ENCODE assay signal across 10 mouse cellular contexts in the genomic region with DNA sequence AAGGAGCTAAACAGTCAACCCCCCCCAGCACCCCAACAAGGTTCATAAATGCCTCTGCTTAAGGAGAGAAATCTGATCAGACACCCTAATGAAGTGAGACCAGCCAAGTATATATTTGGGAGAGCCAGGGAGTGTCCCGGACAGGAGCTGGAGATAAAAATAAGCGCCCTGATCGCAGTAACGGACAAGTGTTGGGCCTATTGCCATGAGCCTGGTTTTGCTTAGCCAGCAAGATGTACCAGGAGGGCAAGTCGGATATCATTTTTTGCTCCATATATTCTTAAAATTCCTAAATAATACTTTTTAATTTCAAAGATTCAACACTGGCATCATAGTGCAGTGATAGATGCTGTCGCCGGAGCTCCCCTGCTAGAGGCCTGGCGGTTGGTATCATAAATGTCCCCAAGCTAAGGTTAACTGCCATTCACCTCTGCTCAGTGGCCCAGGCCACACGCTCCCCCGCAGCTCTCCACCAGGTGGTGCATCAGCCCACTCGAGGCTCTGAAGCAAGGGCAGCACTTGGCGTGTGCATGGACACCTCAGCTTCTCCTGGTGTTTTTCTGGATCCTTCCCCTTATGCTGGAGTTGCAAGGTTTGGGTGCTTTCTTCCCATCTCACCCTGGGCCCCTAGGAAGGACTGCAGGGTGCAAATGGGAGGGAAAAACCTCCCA. TPM values are rescaled to one million over a fixed set of nuclear protein-coding genes. Genes with fewer than 3 reads are reported as not detected.
A peak's percentile ranks its signal among the peaks of the same experiment; 100 is the strongest.
DNase-seq lines count a peak whose midpoint lies in the region; ATAC-seq and TF ChIP-seq lines count a peak whose summit lies in the region.
"Had no signal": no experiment of that assay in that cellular context is flagged by ENCODE, and none has a peak within 500 bp of the region (broad histone marks: within the 10 kb centered on the region; RNA-seq: fewer than 3 reads in every experiment).

No protein-coding gene starts in this region.

- no peak overlapping the region for H3K9ac ChIP-seq in forebrain, postnatal 0 days
- no peak overlapping the region for H3K9ac ChIP-seq in forebrain, embryonic 16.5 days (replicated peaks; ENCODE audit: low read depth, low read length)

- H3K4me1 ChIP-seq in forebrain, postnatal 0 days (ENCODE audit: insufficient read depth), result no peaks in the 10 kb centered on the region; the same call in 1 of the 2 replicates
- H3K4me1 ChIP-seq in forebrain, embryonic 16.5 days (replicated peaks; ENCODE audit: control insufficient read depth, insufficient read depth, low read length), result peaks cover 6% of the 10 kb centered on the region
- H3K4me1 ChIP-seq in spleen, adult 2 months (ENCODE audit: control insufficient read depth, insufficient read depth, insufficient read length), result no peaks in the 10 kb centered on the region; the same call in 1 of the 2 replicates

- TF ChIP-seq POLR2A in spleen, adult 2 months (IDR thresholded peaks at IDR 0.05; ENCODE audit: low read depth, low read length), result no peak

- H3K27ac ChIP-seq in forebrain, postnatal 0 days (ENCODE audit: low read depth, low read length), result no peak overlapping the region
- H3K27ac ChIP-seq in forebrain, embryonic 16.5 days (ENCODE audit: low read length), result no peak overlapping the region
- no peak overlapping the region for H3K27ac ChIP-seq in spleen, adult 2 months (ENCODE audit: insufficient read depth, low read length)

- H3K4me3 ChIP-seq in forebrain, postnatal 0 days (ENCODE audit: low read depth, low read length), result no peak overlapping the region
- H3K4me3 ChIP-seq in forebrain, embryonic 16.5 days (replicated peaks; ENCODE audit: low read length), result no peak overlapping the region
- no peak overlapping the region for H3K4me3 ChIP-seq in spleen, adult 2 months (ENCODE audit: extremely low read depth, insufficient read depth, insufficient read length)

- H3K9me3 ChIP-seq in forebrain, postnatal 0 days (ENCODE audit: low read length), result no peaks in the 10 kb centered on the region
- no peaks in the 10 kb centered on the region for H3K9me3 ChIP-seq in forebrain, embryonic 16.5 days (ENCODE audit: control insufficient read depth, low read length)

- WGBS in forebrain, postnatal 0 days, result 45% methylated on average over 12 of the region's 12 CpGs
- WGBS in forebrain, embryonic 16.5 days, result 43% methylated on average over 12 of the region's 12 CpGs
- WGBS in spleen, adult 2 months, result 57% methylated on average over 12 of the region's 12 CpGs

- H3K4me2 ChIP-seq in forebrain, postnatal 0 days (ENCODE audit: low read depth), result no peak overlapping the region
- H3K4me2 ChIP-seq in forebrain, embryonic 16.5 days (ENCODE audit: low read length), result no peak overlapping the region

- TF ChIP-seq CTCF in forebrain, postnatal 0 days (IDR thresholded peaks at IDR 0.05; ENCODE audit: low read depth), result peak; percentile 60
- TF ChIP-seq CTCF in spleen, adult 2 months (IDR thresholded peaks at IDR 0.05; ENCODE audit: extremely low read depth, insufficient read depth, insufficient read length, insufficient replicate concordance), result peak; percentile 40; the same call in 1 of the 2 replicates

- no peaks in the 10 kb centered on the region for H3K36me3 ChIP-seq in forebrain, postnatal 0 days (ENCODE audit: insufficient read depth)
- no peaks in the 10 kb centered on the region for H3K36me3 ChIP-seq in forebrain, embryonic 16.5 days (ENCODE audit: control insufficient read depth, insufficient read depth)
- H3K36me3 ChIP-seq in spleen, adult 2 months (ENCODE audit: control insufficient read depth, insufficient read depth, low read length), result no peaks in the 10 kb centered on the region

- DNase-seq in forebrain, postnatal 0 days, result no peak
- DNase-seq in spleen, adult 2 months (ENCODE audit: low read depth in 1 of 2, low spot score in 2 of 2), result no peak
- no peak for DNase-seq in spleen, adult 12 weeks (ENCODE audit: low spot score)
- peak; percentile 38 for DNase-seq in induced T-regulatory cell, adult 2 months (ENCODE audit: low read depth)
- DNase-seq in thymus, postnatal 4 days, result peak; percentile 69
- no peak for DNase-seq in cerebellum, adult 8-10 months
- no peak for DNase-seq in frontal cortex, postnatal 36 days (ENCODE audit: low spot score in 2 of 2)

- ATAC-seq in forebrain, postnatal 0 days, result no peak
- ATAC-seq in forebrain, embryonic 16.5 days, result no peak

- H3K27me3 ChIP-seq in forebrain, postnatal 0 days (ENCODE audit: insufficient read depth, low read length), result peaks cover 20% of the 10 kb centered on the region
- peaks cover 23% of the 10 kb centered on the region for H3K27me3 ChIP-seq in forebrain, embryonic 16.5 days (replicated peaks; ENCODE audit: control insufficient read depth, insufficient read depth, low read length)
- peaks cover 5% of the 10 kb centered on the region for H3K27me3 ChIP-seq in spleen, adult 2 months (ENCODE audit: control insufficient read depth, insufficient read depth, low read length)

RNA-seq across cellular contexts. Expression of gene Lin28a, which starts 5.6 kb away (rescaled TPM):
- total RNA-seq in forebrain, postnatal 0 days (2014; rRNA removed), result 0.05 TPM in 1 of 2 replicates, not detected in the other
- not detected in 2 replicates for polyA plus RNA-seq in forebrain, postnatal 0 days (2015; fragmentation: Nextera tagmentation; extraction: Ambion mirVana)
- not detected in 2 replicates for polyA plus RNA-seq in forebrain, embryonic 16.5 days (2015; fragmentation: Nextera tagmentation; extraction: Ambion mirVana)
- 0.11 and 0.42 TPM in 2 replicates for polyA plus RNA-seq in spleen, adult 2 months (2012; rRNA removed)
- total RNA-seq: heart, postnatal 10 days had no signal

RNA-seq across cellular contexts. Expression of gene Dhdds, which starts 12.3 kb away (rescaled TPM):
- total RNA-seq in forebrain, postnatal 0 days (2014; rRNA removed), result 40.2 and 42.0 TPM in 2 replicates
- polyA plus RNA-seq in forebrain, postnatal 0 days (2015; fragmentation: Nextera tagmentation; extraction: Ambion mirVana), result 39.8 and 43.5 TPM in 2 replicates
- 52.5 and 60.9 TPM in 2 replicates for polyA plus RNA-seq in forebrain, embryonic 16.5 days (2015; fragmentation: Nextera tagmentation; extraction: Ambion mirVana)
- 13.0 and 14.1 TPM in 2 replicates for polyA plus RNA-seq in spleen, adult 2 months (2012; rRNA removed)

RNA-seq across cellular contexts. Expression of gene Zfp683, which starts 40.6 kb away (rescaled TPM):
- not detected in 2 replicates for total RNA-seq in forebrain, postnatal 0 days (2014; rRNA removed)
- polyA plus RNA-seq in forebrain, postnatal 0 days (2015; fragmentation: Nextera tagmentation; extraction: Ambion mirVana), result not detected in 2 replicates
- not detected in 2 replicates for polyA plus RNA-seq in forebrain, embryonic 16.5 days (2015; fragmentation: Nextera tagmentation; extraction: Ambion mirVana)
- 3.6 and 3.8 TPM in 2 replicates for polyA plus RNA-seq in spleen, adult 2 months (2012; rRNA removed)
- total RNA-seq: heart, postnatal 10 days had no signal
- polyA plus RNA-seq: liver, embryonic 16.5 days had no signal

RNA-seq across cellular contexts. Expression of gene Hmgn2, which starts 44.5 kb away (rescaled TPM):
- total RNA-seq in forebrain, postnatal 0 days (2014; rRNA removed), result 377 and 408 TPM in 2 replicates
- polyA plus RNA-seq in forebrain, postnatal 0 days (2015; fragmentation: Nextera tagmentation; extraction: Ambion mirVana), result 1,226 and 1,340 TPM in 2 replicates
- 1,750 and 1,938 TPM in 2 replicates for polyA plus RNA-seq in forebrain, embryonic 16.5 days (2015; fragmentation: Nextera tagmentation; extraction: Ambion mirVana)
- 11.9 and 19.0 TPM in 2 replicates for polyA plus RNA-seq in spleen, adult 2 months (2012; rRNA removed)

RNA-seq across cellular contexts. Expression of gene Crybg2, which starts 47.6 kb away (rescaled TPM):
- 3.4 and 11.8 TPM in 2 replicates for total RNA-seq in forebrain, postnatal 0 days (2014; rRNA removed)
- 3.7 and 4.5 TPM in 2 replicates for polyA plus RNA-seq in forebrain, postnatal 0 days (2015; fragmentation: Nextera tagmentation; extraction: Ambion mirVana)
- 1.2 and 1.6 TPM in 2 replicates for polyA plus RNA-seq in forebrain, embryonic 16.5 days (2015; fragmentation: Nextera tagmentation; extraction: Ambion mirVana)
- polyA plus RNA-seq in spleen, adult 2 months (2012; rRNA removed), result 4.3 and 5.3 TPM in 2 replicates
- total RNA-seq: heart, postnatal 10 days had no signal

Comparison
In these comparisons a context has a peak if more than half of its experiments do, and no peak if none do; other contexts are left out.
1. DNase-seq: peak in induced T-regulatory cell, adult 2 months (single experiment) and thymus, postnatal 4 days (single experiment); none in forebrain, postnatal 0 days (single experiment), spleen, adult 2 months (0 of 2), spleen, adult 12 weeks (single experiment), cerebellum, adult 8-10 months (single experiment) and frontal cortex, postnatal 36 days (0 of 2).